Mouse (Mus musculus): ENCODE measurements around the gene Gm49342. TPM values are rescaled to one million over a fixed set of nuclear protein-coding genes. Genes with fewer than 3 reads are reported as not detected.
"Not testable (repeated sequence)": the region's sequence is repeated elsewhere in the genome, so short reads cannot be mapped to it uniquely, and the experiment has no call there.

Gene Gm49342
- polyA plus RNA-seq, 1 experiment from 2014 or later: not detected

- H3K9me3 ChIP-seq (ENCODE audit: low read length): no peaks in the 10 kb centered on the region
- H3K4me1 ChIP-seq (ENCODE audit: insufficient read depth): peaks cover 14% of the 10 kb centered on the region
- DNase-seq: no peak
- H3K27me3 ChIP-seq (ENCODE audit: insufficient read depth, low read length): no peaks in the 10 kb centered on the region
- no peak overlapping the region for H3K9ac ChIP-seq (replicated peaks)
- TF ChIP-seq EP300 (IDR thresholded peaks at IDR 0.05; ENCODE audit: low read depth) (no peak), CTCF (IDR thresholded peaks at IDR 0.05; ENCODE audit: low read depth) (no peak)
- peak overlapping the region; percentile 85 for H3K27ac ChIP-seq (ENCODE audit: low read depth)
- peak overlapping the region; percentile 49; the same call in 1 of the 2 replicates for H3K4me3 ChIP-seq (ENCODE audit: low read depth, low read length)
- 61% methylated on average over 10 of the region's 10 CpGs for WGBS (ENCODE audit: insufficient replicate concordance)
- H3K4me2 ChIP-seq (ENCODE audit: low read depth, low read length): peak overlapping the region; percentile 67
- peaks cover 5% of the 10 kb centered on the region; the same call in 1 of the 2 replicates for H3K36me3 ChIP-seq (replicated peaks; ENCODE audit: insufficient read depth, low read length)
- no peak for ATAC-seq
Observed at GRCm38 (mm10) chr14:50955487-50955886, 11.2 kb downstream of the Gm49342 start.

GRCm38 (mm10) chr14:50955942-50956508, 11.7 kb downstream of the Gm49342 start, which contains the start of gene Pnp2:
Gene Pnp2, plus strand, starts transcription at chr14:50955992.
- ATAC-seq (peak; percentile 86), DNase-seq (peak; percentile 68)
- 15% methylated on average over 17 of the region's 19 CpGs for WGBS (ENCODE audit: insufficient replicate concordance)
- not testable (repeated sequence) for H3K36me3 ChIP-seq (replicated peaks; ENCODE audit: insufficient read depth, low read length); H3K27me3 ChIP-seq (ENCODE audit: insufficient read depth, low read length); H3K9me3 ChIP-seq (ENCODE audit: low read length)
- Histone ChIP-seq H3K9ac (replicated peaks) (peak within 1 kb of the TSS; percentile 60), H3K4me2 (ENCODE audit: low read depth, low read length) (peak within 1 kb of the TSS; percentile 67), H3K4me3 (ENCODE audit: low read depth, low read length) (peak within 1 kb of the TSS; percentile 49), H3K4me1 (ENCODE audit: insufficient read depth) (peaks cover 14% of the 10 kb centered on the region), H3K27ac (ENCODE audit: low read depth) (peak within 1 kb of the TSS; percentile 85)
- peak; percentile 46 for TF ChIP-seq CTCF (IDR thresholded peaks at IDR 0.05; ENCODE audit: low read depth)
- TF ChIP-seq EP300 (IDR thresholded peaks at IDR 0.05; ENCODE audit: low read depth): 0 out of 2 replicates have a peak, but pooled peaks have one; percentile 31

- H3K9ac ChIP-seq (replicated peaks): peak overlapping the region; percentile 46
- H3K4me1 ChIP-seq (ENCODE audit: insufficient read depth): peaks cover 14% of the 10 kb centered on the region
- not testable (repeated sequence) for DNase-seq; H3K27me3 ChIP-seq (ENCODE audit: insufficient read depth, low read length); H3K36me3 ChIP-seq (replicated peaks; ENCODE audit: insufficient read depth, low read length); ATAC-seq; H3K9me3 ChIP-seq (ENCODE audit: low read length)
- peak overlapping the region; percentile 49 for H3K4me3 ChIP-seq (ENCODE audit: low read depth, low read length)
- peak overlapping the region; percentile 85 for H3K27ac ChIP-seq (ENCODE audit: low read depth)
- WGBS (ENCODE audit: insufficient replicate concordance): 79% methylated on average over 6 of the region's 6 CpGs
- peak overlapping the region; percentile 67 for H3K4me2 ChIP-seq (ENCODE audit: low read depth, low read length)
Observed at GRCm38 (mm10) chr14:50956724-50957123, 12.4 kb downstream of the Gm49342 start.

GRCm38 (mm10) chr14:50957146-50957545, 12.8 kb downstream of the Gm49342 start:
- Histone ChIP-seq H3K4me2 (ENCODE audit: low read depth, low read length) (peak overlapping the region; percentile 67), H3K4me1 (ENCODE audit: insufficient read depth) (peaks cover 14% of the 10 kb centered on the region), H3K9ac (replicated peaks) (peak overlapping the region; percentile 46), H3K27ac (ENCODE audit: low read depth) (peak overlapping the region; percentile 85), H3K4me3 (ENCODE audit: low read depth, low read length) (peak overlapping the region; percentile 49)
- not testable (repeated sequence) for H3K36me3 ChIP-seq (replicated peaks; ENCODE audit: insufficient read depth, low read length); ATAC-seq; H3K9me3 ChIP-seq (ENCODE audit: low read length); H3K27me3 ChIP-seq (ENCODE audit: insufficient read depth, low read length); DNase-seq
- WGBS (ENCODE audit: insufficient replicate concordance): 25% methylated on average over 3 of the region's 3 CpGs

GRCm38 (mm10) chr14:50958289-50958995, 14.1 kb downstream of the Gm49342 start:
- not testable (repeated sequence) for H3K27me3 ChIP-seq (ENCODE audit: insufficient read depth, low read length); H3K9ac ChIP-seq (replicated peaks); H3K9me3 ChIP-seq (ENCODE audit: low read length); H3K36me3 ChIP-seq (replicated peaks; ENCODE audit: insufficient read depth, low read length); DNase-seq; H3K4me3 ChIP-seq (ENCODE audit: low read depth, low read length)
- peak; percentile 70; the same call in 1 of the 2 replicates for TF ChIP-seq EP300 (IDR thresholded peaks at IDR 0.05; ENCODE audit: low read depth)
- peak; percentile 36; the same call in 1 of the 2 replicates for ATAC-seq
- peak overlapping the region; percentile 55; the same call in 1 of the 2 replicates for H3K4me2 ChIP-seq (ENCODE audit: low read depth, low read length)
- 61% methylated on average over 5 of the region's 5 CpGs for WGBS (ENCODE audit: insufficient replicate concordance)
- H3K27ac ChIP-seq (ENCODE audit: low read depth): peak overlapping the region; percentile 66; the same call in 1 of the 2 replicates
- peaks cover 14% of the 10 kb centered on the region for H3K4me1 ChIP-seq (ENCODE audit: insufficient read depth)

- H3K9ac ChIP-seq (replicated peaks): no peak overlapping the region
- no peaks in the 10 kb centered on the region for H3K9me3 ChIP-seq (ENCODE audit: low read length)
- no peak overlapping the region for H3K4me3 ChIP-seq (ENCODE audit: low read depth, low read length)
- ATAC-seq: no peak
- H3K27ac ChIP-seq (ENCODE audit: low read depth): no peak overlapping the region
- DNase-seq: no peak
- H3K36me3 ChIP-seq (replicated peaks; ENCODE audit: insufficient read depth, low read length): peaks cover 5% of the 10 kb centered on the region; the same call in 1 of the 2 replicates
- H3K27me3 ChIP-seq (ENCODE audit: insufficient read depth, low read length): no peaks in the 10 kb centered on the region
- no peak overlapping the region for H3K4me2 ChIP-seq (ENCODE audit: low read depth, low read length)
- WGBS (ENCODE audit: insufficient replicate concordance): 74% methylated on average over 5 of the region's 5 CpGs
- no peak for TF ChIP-seq CTCF (IDR thresholded peaks at IDR 0.05; ENCODE audit: low read depth)
- no peak for TF ChIP-seq EP300 (IDR thresholded peaks at IDR 0.05; ENCODE audit: low read depth)
- H3K4me1 ChIP-seq (ENCODE audit: insufficient read depth): peaks cover 8% of the 10 kb centered on the region; the same call in 1 of the 2 replicates
Observed at GRCm38 (mm10) chr14:50968216-50968980, 24.1 kb downstream of the Gm49342 start.

All from liver, postnatal 0 days (tissue).